Mouse (Mus musculus) embryo, embryonic 11 days (tissue): Measurements from ENCODE around the gene Wscd2.

Experiments used
- DNase-seq: peaks from one replicate; pipeline ENCODE4 v3.0.0-alpha.2; 2015

The Wscd2 gene

DNA sequence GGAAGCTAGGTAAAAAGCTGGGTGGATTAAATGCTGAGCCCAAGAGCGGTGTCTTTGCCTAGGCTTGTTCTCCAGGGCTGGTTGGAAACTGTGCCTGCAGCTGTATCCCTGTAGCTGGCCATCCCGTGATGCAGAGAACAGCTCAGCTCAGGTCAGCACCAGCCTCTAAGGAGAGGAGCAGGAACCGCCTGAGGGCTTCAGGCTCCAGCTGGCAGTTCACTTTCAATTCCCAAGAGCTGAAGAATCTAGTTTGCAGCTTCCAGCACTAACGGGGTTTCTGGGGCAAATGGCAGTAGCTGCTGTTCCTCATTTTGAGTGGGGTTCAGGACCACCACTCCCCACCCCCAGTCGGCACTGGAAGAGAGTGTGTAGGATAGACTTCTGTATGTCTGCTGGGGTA lies 51.1 kb downstream of the Wscd2 start:
- DNase-seq = no peak

- no peak for DNase-seq
These were observed 52.8 kb downstream of the Wscd2 start for GRCm38 (mm10) chr5:113542885-113543476.

DNA sequence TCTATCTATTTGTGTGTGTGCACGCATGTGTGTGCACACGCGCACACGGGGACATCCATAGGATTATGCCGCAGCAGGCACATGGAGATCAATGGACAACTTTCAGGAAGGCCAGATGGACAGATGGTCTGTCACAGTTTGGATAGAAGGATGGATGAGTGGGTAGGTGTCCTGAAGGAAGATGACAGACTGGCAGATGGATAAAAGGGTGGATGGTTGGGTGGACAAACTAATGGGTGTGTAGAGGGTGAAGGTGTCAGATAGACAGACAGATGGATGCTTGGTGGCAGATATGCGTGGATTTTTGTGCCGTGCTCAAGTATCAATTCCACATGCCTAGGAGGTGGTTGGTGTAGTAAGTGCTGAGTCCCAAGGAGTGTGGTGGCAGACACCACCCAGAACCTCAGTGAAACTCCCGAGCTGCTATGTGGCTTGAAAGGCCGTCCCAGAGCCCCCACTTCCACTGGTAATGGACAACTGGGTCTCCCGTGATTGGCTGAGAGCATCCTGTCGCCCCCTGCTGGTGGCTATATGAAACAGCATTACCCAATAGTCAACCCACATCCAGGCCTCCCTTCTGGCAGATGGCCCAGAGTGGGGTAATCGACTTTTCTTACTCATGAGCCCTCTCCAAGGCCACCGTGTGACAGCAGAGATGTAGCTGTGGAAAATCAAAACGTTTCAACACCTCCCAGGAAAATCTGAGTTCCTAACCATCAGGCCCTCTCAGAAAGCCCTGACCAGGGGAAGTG lies 58.0 kb downstream of the Wscd2 start:
- DNase-seq = peak; percentile 60

DNA sequence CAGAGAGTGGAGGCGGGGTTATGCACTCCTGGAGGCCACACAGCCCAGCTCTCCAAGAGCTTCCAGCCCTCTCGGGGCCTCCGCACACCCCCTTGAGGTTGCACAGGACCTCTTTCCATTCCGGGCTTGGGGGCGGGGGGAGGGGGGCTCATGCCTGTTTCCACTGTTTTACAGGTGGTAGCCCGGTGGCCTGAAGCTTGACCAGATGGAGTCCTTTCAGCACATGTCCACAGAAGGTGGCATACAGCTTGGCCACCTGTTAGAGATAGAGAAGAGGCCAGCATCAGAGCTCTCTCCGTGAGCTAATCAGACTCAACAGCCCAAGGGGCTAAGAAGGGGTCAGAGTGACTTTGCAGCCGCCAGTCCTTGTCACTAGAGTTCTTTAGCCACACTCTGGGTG lies 60.1 kb downstream of the Wscd2 start:
- DNase-seq = no peak

- DNase-seq = no peak
These were observed 60.6 kb downstream of the Wscd2 start for GRCm38 (mm10) chr5:113550759-113551158.

DNA sequence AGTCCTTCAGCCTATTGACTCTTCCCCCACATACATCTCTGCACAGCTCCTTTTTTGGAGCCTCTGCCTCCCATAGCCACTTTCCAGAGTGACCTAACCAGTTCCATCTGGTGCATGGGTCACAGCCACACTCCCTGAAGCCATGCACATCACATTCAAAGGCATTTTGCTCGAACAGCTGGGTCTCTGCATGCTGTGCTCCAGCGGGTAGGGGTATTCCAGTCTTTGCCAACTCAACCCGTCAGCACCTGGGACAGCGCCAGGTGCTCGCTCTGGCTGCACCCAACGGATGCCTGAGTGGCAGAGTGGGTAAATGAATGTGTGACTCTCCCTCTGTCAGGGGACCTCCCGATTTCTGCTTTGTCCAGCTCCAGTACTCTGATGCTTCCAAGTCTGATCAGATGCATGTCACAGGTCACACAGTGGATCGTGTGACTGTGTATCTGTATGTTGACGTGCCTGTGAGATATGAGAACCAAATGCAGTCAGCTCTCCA lies 63.3 kb downstream of the Wscd2 start:
- DNase-seq = peak; percentile 87

- DNase-seq = peak; percentile 48
These were observed 64.0 kb downstream of the Wscd2 start for GRCm38 (mm10) chr5:113554095-113554494.

GRCm38 (mm10) chr5:113554571-113554970 lies 64.4 kb downstream of the Wscd2 start:
- DNase-seq = no peak

- no peak for DNase-seq
These were observed 65.6 kb downstream of the Wscd2 start for GRCm38 (mm10) chr5:113555684-113556083.

GRCm38 (mm10) chr5:113558065-113558464 lies 67.9 kb downstream of the Wscd2 start:
- DNase-seq = no peak

DNA sequence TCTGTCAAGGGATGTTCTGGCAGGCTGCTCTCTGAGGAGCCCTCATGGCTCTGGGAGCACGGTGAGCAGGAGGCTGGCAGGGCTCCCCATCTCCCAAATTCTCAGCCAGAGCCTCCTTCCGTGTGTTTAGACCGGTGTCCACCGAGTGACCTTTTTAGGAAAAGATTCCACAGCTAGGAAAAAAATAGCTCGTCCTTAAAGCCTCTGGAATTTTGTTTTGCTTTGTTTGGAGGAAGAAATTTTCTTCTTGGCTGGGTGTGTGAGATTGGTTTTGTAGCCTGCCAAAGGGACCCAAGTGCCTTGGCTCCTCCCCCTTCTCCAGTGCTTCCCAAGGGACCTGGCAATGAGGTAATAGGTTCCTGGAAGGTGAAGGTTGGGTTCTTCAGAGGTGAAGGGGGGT lies 69.5 kb downstream of the Wscd2 start:
- no peak for DNase-seq

DNA sequence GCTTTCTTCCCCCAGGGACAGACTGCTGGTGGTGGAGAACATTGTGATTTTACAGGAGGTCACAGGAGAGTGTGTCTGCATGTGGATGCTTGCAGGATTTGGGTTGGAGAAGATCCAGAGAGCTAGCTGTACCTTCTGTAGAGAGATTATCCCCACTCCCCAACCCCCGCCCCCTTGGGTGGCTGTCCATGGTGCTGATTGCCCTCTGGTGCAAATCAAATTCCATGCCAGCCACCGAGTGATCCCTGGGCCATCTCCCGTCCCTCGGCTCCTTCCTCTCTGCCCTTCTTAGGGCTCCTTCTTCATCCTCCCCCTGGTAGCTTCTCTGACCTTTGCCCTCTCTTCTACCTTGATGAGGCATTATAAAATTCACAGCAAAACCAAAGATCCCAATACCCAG lies 74.3 kb downstream of the Wscd2 start:
- no peak for DNase-seq

- DNase-seq = no peak
These were observed 75.1 kb downstream of the Wscd2 start for GRCm38 (mm10) chr5:113565101-113565854.

- no peak for DNase-seq
These were observed 75.7 kb downstream of the Wscd2 start for GRCm38 (mm10) chr5:113565858-113566257.

DNA sequence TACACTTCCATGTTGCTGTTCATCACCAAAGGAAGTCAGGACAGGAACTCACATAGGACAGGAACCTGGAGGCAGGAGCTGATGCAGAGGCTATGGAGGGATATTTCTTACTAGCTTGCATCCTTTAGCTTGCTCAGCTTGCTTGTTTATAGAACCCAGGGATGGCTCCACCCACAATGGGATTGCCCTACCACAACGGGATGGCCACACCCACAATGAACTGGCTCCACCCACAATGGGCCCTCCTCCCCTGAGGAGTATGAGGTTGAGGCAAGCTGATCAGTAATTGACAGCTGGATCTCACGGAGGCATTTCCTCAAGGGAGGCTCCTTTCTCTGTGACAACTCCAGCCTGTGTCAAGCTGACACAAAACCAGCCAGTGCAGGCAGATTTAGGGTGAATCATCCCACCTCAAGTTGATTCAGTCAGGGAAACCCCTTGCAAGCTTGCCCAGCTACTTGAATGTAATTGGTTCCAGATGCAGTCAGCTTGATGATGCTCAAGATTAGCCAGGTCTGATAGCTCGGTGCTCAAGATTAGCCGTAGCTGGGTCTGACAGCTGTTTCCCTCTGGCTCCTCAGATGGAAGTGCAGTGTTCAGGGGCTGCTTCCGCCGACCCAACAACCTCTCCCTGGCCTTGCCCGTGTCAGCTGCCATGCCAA lies 80.1 kb downstream of the Wscd2 start:
- peak; percentile 67 for DNase-seq

- DNase-seq = no peak
These were observed 87.4 kb downstream of the Wscd2 start for GRCm38 (mm10) chr5:113577555-113577954.

DNA sequence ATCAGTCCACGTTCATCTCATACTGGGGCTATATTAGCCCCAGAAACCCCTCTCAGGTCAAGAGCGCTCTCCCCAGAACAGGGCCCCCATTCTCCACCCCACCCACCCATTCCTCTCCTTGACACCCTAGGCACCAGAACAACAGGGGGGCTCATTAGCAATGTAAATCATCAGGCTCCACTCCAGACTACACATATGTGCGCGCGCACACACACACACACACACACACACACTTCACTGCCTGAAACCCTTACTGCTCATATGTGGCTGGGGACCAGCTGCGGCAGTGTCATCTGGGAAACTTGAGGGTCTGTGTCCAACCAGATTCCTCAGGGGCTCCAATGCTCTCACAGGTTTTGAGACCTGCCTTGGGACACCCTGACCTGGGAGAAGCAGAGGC lies 88.3 kb downstream of the Wscd2 start:
- DNase-seq = no peak

DNA sequence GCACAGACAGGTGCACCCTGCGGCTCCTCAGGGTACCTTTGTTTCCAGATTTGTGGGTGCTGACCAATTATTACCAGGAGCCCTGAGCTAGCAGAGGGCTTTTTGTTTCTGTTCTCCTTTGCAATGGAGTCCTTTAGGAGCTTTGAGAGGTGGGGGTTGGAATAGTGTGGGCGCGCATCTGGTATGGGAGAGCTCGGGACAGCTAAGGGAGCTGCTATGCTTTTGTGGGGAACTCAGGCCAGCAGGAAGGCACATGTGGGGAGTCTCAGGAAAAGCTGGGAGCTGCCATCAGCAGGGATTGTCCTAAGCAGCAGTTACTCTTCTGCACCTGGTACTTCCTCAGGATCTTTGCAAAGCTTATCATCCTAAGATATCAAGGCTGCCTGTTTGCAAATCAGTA lies 89.0 kb downstream of the Wscd2 start:
- DNase-seq = no peak

DNA sequence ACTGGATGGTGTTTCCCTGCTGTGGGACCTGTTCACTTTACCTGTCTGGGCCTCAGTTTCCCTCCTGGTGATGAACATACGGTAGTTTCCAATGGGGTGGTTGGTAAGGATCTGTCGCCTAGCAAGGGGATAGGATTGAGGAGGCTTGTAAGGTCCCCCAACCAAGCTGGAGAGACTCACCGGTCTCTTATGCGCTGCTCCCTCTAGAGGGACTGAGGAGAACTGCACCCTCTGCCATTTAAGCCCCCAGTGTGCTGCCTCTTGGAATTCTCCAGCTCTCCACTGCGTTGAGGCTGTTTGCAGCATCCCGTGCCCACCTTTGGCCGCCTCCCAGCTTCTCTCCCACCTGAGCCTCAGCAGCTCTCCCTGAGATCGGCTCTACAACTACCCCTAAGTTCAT lies 90.1 kb downstream of the Wscd2 start:
- peak; percentile 56 for DNase-seq

- DNase-seq = no peak
These were observed 90.7 kb downstream of the Wscd2 start for GRCm38 (mm10) chr5:113580801-113581200.

GRCm38 (mm10) chr5:113583424-113584162 lies 93.5 kb downstream of the Wscd2 start:
- no peak for DNase-seq

GRCm38 (mm10) chr5:113584439-113584838 lies 94.3 kb downstream of the Wscd2 start:
- DNase-seq = peak; percentile 49
